Mouse (Mus musculus) T-helper 2 cell (primary cell): ENCODE results near the gene Utp6.
"Not testable (repeated sequence)": the region's sequence is repeated elsewhere in the genome, so short reads cannot be mapped to it uniquely, and the experiment has no call there.

Experiments
- in situ Hi-C: fragments of 300-600 bp; cut with MboI, MseI; formaldehyde crosslinking; loops from one replicate; pipeline ENCODE4 v1.15.1; 2025; ENCODE audit warnings: high pct_unique_total_duplicates

Utp6 gene

GRCm38 (mm10) chr11:79962125-79962876 lies at the start of gene Utp6:
Utp6 (minus strand) TSS chr11:79962390.
- in situ Hi-C loops: no loop called here

GRCm38 (mm10) chr11:79994271-79994988 lies 32.2 kb upstream of the Utp6 start:
- in situ Hi-C loops: no loop called here

GRCm38 (mm10) chr11:79993356-79994270 lies 31.4 kb upstream of the Utp6 start:
- in situ Hi-C loops: no loop called here

GRCm38 (mm10) chr11:79992592-79993355 lies 30.6 kb upstream of the Utp6 start, which contains the start of gene Suz12:
Suz12 (plus strand) TSS chr11:79993106.
- in situ Hi-C loops: no loop called here

DNA sequence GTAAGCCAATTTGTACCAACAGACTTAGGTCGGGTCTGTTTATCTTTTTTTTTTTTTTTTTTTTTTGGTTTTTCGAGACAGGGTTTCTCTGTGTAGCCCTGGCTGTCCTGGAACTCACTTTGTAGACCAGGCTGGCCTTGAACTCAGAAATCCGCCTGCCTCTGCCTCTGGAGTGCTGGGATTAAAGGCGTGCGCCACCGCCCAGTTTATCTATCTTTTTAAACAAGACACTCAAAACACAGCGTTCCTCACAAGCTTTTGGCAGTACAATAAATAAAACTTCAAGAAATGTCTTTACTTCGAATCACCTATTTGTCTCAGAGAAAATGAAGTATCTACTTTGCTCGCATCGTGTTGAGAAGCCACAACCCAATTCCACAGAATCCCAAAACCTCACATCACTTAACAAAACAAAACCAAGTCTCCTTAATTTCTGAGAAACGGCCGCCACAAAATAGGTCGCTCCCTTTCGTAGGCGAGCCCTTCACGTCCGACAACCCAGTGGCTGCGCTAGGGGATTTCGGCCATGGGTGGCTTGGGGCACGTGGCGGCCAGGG lies 29.9 kb upstream of the Utp6 start:
- in situ Hi-C loops: no loop called here

DNA sequence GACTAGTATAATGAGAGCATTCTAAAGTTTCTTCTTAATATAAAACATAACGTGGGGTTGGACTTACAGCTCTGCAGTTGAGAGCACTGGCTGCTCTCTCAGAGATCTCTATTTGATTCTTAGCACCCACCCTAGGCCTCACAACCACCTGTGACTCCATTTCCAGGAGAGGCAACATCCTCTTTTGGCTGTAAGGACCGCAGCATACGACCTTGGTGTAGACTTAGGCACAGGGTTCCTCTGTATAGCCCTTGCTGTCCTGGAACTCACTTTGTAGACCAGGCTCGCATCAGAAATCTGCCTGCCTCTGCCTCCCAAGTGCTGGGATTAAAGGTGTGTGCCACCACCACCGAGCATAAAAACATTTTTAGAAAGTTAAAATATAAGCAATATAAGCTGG lies 29.4 kb upstream of the Utp6 start:
- in situ Hi-C loops: no loop called here

- in situ Hi-C loops: no loop called here
Observed at GRCm38 (mm10) chr11:79990120-79990519, 27.9 kb upstream of the Utp6 start.

DNA sequence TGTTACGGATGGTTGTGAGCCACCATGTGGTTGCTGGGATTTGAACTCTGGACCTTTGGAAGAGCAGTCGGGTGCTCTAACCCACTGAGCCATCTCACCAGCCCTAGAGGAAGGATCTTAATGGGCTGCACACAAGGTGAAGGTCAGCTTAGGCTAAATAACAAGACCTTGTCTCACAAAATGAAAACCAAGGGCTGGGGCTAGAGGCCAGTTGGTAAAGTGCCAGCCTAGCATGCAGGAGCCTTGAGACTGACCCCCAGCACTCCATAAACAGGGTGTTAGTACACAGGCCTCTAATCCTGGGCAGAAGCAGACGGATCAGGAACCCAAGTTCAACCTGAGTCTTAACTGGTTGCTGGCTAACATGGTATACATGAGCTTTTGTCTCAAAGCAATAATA lies 25.7 kb upstream of the Utp6 start:
- in situ Hi-C loops: no loop called here

DNA sequence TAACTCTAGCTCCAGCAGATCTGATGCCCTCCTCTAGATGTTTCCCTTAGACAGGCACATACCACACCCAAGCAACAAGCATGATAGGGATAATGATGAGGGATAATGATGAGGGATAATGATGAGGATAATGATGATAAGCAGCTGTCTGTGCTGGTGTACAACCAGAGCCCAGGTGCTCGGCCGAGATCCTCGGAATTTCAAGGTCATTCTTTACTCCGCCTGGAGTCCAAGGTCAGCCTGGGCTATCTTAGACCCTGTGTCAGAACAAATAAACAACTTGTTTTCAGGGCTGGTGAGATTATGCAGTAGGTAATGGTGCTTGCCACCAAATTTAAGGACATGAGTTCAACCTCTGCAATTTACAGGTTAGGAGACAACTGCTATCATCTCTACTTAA lies 24.7 kb upstream of the Utp6 start:
- in situ Hi-C loops: no loop called here

- in situ Hi-C loops: not testable (repeated sequence)
Observed at GRCm38 (mm10) chr11:79977747-79978146, 15.6 kb upstream of the Utp6 start.

- in situ Hi-C loops: not testable (repeated sequence)
Observed at GRCm38 (mm10) chr11:79977061-79977460, 14.9 kb upstream of the Utp6 start.

GRCm38 (mm10) chr11:79976645-79977044 lies 14.5 kb upstream of the Utp6 start:
- in situ Hi-C loops: not testable (repeated sequence)

DNA sequence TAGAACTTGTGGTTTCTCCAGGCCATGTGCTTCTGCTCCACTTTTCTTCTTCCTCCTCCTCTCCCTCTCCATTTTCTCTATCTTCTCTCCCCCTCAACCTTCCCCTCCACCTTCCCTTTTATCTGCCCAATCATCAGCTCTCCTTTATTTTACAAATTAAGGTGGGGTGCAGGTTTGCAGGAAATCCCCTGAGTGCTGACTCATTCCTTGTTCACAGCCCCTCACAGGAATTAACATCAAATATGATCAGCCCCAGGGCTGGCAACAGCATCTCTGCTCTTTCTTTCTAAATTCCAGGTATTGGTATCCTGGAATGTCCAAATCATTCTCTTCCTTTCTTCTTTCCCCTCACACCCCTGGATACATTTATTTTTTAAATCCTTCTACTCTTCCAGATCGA lies 14.0 kb upstream of the Utp6 start:
- in situ Hi-C loops: no loop called here

DNA sequence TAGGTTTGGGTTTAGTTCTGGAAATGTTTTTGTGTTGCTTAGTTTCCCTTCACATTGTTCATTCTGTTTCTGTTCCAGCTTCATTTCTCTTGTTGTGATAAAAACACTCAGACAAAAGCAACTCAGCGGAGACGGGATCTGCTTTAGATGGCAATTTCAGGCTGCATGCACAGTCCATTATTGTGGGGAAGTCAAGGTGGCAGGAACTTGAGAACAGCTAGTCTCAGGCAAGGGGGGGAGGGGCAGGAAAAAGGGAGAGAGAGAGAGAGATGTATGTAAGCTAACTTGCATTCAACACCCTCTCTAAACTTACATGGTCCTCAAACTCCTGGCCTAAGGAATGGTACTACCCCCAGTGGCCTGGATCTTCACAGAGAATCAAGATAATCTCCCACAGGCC lies 13.2 kb upstream of the Utp6 start:
- in situ Hi-C loops: no loop called here

DNA sequence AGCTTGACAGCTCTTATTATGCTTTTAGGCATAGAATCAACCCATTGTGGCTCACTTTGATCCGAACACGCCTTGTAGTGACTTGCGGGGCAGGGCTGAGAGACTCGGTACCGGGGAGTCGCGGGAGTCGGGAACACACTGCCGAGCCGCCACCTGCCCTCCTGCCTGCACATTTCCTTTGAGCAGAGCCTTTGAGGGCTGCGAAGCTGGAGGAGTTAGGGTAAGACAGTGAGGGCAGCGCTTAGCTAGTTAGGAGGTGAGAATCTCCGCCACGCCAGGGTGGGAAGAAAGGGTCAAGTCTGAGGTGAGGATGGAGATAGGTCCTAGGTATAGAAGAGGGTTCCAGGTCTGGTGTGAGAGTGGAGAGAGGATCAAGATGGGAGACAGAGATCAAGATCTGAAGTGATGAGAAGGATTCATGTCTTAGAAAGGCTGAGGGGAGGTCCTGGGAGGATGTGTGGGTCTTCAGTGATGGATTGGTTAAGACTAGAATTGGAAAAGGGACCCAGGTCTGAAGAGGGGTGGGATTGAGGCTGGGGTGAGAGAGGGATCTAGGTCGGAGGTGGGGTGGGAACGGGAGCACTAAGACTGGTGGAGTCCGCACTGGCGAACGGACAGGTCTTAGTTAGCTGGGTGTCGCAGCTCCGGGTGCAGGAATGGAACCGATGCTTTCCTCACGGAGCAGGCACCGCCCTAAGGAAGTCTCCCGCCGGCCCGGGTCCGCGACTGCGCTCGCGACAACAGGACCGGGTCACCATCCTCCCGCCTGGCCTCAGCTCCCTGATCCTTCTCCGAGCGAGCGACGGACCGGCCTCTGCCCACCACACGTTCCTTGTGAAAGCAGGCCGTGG lies 11.7 kb upstream of the Utp6 start:
- in situ Hi-C loops: no loop called here

DNA sequence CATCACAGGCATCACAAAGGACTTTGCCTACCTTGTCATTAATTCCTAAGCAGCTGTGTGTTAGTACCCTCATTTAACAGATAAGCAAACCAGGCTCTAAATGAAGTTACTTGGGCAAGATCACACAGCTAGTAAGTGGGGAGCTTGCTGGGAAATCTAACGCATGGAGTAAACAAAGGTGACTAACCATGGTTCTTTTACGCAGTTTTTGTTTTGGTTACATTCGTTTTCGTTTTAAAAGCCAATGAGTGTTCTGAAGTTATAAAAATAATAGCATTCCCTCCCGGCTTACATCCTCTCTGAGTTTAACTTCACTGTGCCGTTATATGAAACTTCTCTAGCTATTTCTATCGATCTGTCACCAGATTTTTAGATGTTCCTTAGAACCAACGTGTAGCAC lies 10.9 kb upstream of the Utp6 start:
- in situ Hi-C loops: no loop called here

- in situ Hi-C loops: no loop called here
Observed at GRCm38 (mm10) chr11:79967752-79968151, 5.6 kb upstream of the Utp6 start.

DNA sequence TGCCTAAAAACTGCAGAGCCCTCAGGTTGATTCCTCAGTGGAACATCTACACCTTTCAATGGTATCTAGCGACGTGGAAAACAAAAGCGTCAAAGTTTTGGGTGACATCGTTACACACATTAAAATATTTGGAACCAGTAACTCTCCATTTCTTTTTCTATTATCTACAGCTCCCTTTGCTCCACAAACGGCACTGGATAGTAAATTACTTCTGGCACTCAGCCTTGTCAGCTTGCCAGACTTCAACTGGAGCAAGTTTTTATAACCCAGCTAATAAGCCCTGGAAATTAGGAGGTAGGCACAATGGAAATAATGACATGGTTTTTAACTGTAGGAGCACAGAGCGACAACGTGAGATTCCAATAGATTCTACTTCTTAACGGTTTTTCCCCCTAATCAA lies 3.7 kb upstream of the Utp6 start:
- in situ Hi-C loops: no loop called here

- in situ Hi-C loops: no loop called here
Observed at GRCm38 (mm10) chr11:79963212-79963974, 1.2 kb upstream of the Utp6 start.

- in situ Hi-C loops: no loop called here
Observed at GRCm38 (mm10) chr11:79962877-79963183, 640 bp upstream of the Utp6 start.
